Mouse (Mus musculus) hindbrain, embryonic 13.5 days (tissue): ENCODE results near the gene Rbm33. TPM values are rescaled to one million over a fixed set of nuclear protein-coding genes. Genes with fewer than 3 reads are reported as not detected.

Source experiments
- ATAC-seq: fragments of 200-750 bp; cut with Nextera tagmentation; 2 replicates; pipeline ENCODE4 v1.8.0; 2017; ENCODE audit warnings: moderate TSS enrichment; ENCODE audit not compliant: low FRiP score
- H3K27ac ChIP-seq: fragments of 300-500 bp; sonication (generic); 2 replicates; pipeline ENCODE4 v1.5.1; 2015; ENCODE audit warnings: inconsistent platforms, mild to moderate bottlenecking, moderate library complexity
- H3K27me3 ChIP-seq: fragments of 300-500 bp; sonication (generic); 2 replicates; pipeline ENCODE4 v1.6.1; 2015; ENCODE audit warnings: mild to moderate bottlenecking, inconsistent platforms
- H3K36me3 ChIP-seq: fragments of 300-500 bp; sonication (generic); 2 replicates; pipeline ENCODE4 v1.6.1; 2015; ENCODE audit warnings: mild to moderate bottlenecking, inconsistent platforms
- H3K4me1 ChIP-seq: fragments of 300-500 bp; sonication (generic); replicated peaks from 2 replicates; pipeline ENCODE4 v1.6.1; 2015; ENCODE audit warnings: inconsistent platforms
- H3K4me2 ChIP-seq: fragments of 300-500 bp; sonication (generic); 2 replicates; pipeline ENCODE4 v1.6.1; 2015; ENCODE audit warnings: inconsistent platforms, mild to moderate bottlenecking, moderate library complexity
- H3K4me3 ChIP-seq: fragments of 300-500 bp; sonication (generic); 2 replicates; pipeline ENCODE4 v1.5.1; 2015; ENCODE audit warnings: mild to moderate bottlenecking, inconsistent platforms
- H3K9ac ChIP-seq: fragments of 300-500 bp; sonication (generic); 2 replicates; pipeline ENCODE4 v1.6.1; 2015; ENCODE audit warnings: mild to moderate bottlenecking, inconsistent platforms
- H3K9me3 ChIP-seq: fragments of 300-500 bp; sonication (generic); 2 replicates; pipeline ENCODE4 v1.6.1; 2016; ENCODE audit warnings: inconsistent platforms
- WGBS: fragments of 180-500 bp; shearing (Covaris S2); methylation state at CpG from one replicate; pipeline ENCODE4 v1.1.7; 2015; 5-methylcytosine and 5-hydroxymethylcytosine counted together
- polyA plus RNA-seq: library from polyadenylated mRNA; unstranded; fragments of >200 nt; fragmentation: Nextera tagmentation; extraction: Ambion mirVana; gene quantifications from 2 replicates; pipeline ENCODE4 v1.2.1, GENCODE M21; 2015

Rbm33 gene
- polyA plus RNA-seq, 1 experiment from 2014 or later: 18.1 TPM

- ATAC-seq: no peak
- 93% methylated on average over 2 of the region's 2 CpGs for WGBS
- Histone ChIP-seq H3K36me3 (peaks cover 52% of the 10 kb centered on the region), H3K4me2 (no peak overlapping the region), H3K9ac (no peak overlapping the region), H3K4me1 (0 out of 2 replicates have a peak, but pooled peaks cover 2% of the 10 kb centered on the region), H3K27me3 (no peaks in the 10 kb centered on the region), H3K9me3 (no peaks in the 10 kb centered on the region), H3K27ac (no peak overlapping the region), H3K4me3 (no peak overlapping the region)
Measured at GRCm38 (mm10) chr5:28333731-28334130, 16.8 kb downstream of the Rbm33 start.

- Histone ChIP-seq H3K9ac (no peak overlapping the region), H3K4me2 (no peak overlapping the region), H3K27ac (no peak overlapping the region), H3K9me3 (no peaks in the 10 kb centered on the region), H3K27me3 (no peaks in the 10 kb centered on the region), H3K36me3 (peaks cover 49% of the 10 kb centered on the region), H3K4me3 (no peak overlapping the region), H3K4me1 (no peaks in the 10 kb centered on the region)
- ATAC-seq: no peak
Measured at GRCm38 (mm10) chr5:28351857-28352513, 35.1 kb downstream of the Rbm33 start.

- H3K4me1 ChIP-seq: no peaks in the 10 kb centered on the region
- peaks cover 61% of the 10 kb centered on the region for H3K36me3 ChIP-seq
- no peak overlapping the region for H3K4me3 ChIP-seq
- H3K27me3 ChIP-seq: no peaks in the 10 kb centered on the region
- no peak for ATAC-seq
- no peak overlapping the region for H3K27ac ChIP-seq
- no peak overlapping the region for H3K4me2 ChIP-seq
- no peaks in the 10 kb centered on the region for H3K9me3 ChIP-seq
- no peak overlapping the region for H3K9ac ChIP-seq
Measured at GRCm38 (mm10) chr5:28355614-28356013, 38.7 kb downstream of the Rbm33 start.

GRCm38 (mm10) chr5:28360745-28361144 lies 43.8 kb downstream of the Rbm33 start:
- H3K27me3 ChIP-seq: no peaks in the 10 kb centered on the region
- H3K4me3 ChIP-seq: no peak overlapping the region
- WGBS: 84% methylated on average over 2 of the region's 2 CpGs
- no peak for ATAC-seq
- H3K4me2 ChIP-seq: no peak overlapping the region
- H3K36me3 ChIP-seq: peaks cover 78% of the 10 kb centered on the region
- H3K9me3 ChIP-seq: no peaks in the 10 kb centered on the region
- no peaks in the 10 kb centered on the region for H3K4me1 ChIP-seq
- no peak overlapping the region for H3K9ac ChIP-seq
- no peak overlapping the region for H3K27ac ChIP-seq

GRCm38 (mm10) chr5:28368056-28368455 lies 51.1 kb downstream of the Rbm33 start:
- H3K27ac ChIP-seq: peak overlapping the region; percentile 8
- no peak overlapping the region for H3K9ac ChIP-seq
- 56% methylated on average over 2 of the region's 2 CpGs for WGBS
- H3K36me3 ChIP-seq: peaks cover 45% of the 10 kb centered on the region
- H3K4me2 ChIP-seq: no peak overlapping the region
- H3K9me3 ChIP-seq: no peaks in the 10 kb centered on the region
- ATAC-seq: peak; percentile 68; the same call in 1 of the 2 replicates
- H3K27me3 ChIP-seq: no peaks in the 10 kb centered on the region
- H3K4me3 ChIP-seq: no peak overlapping the region
- H3K4me1 ChIP-seq: no peaks in the 10 kb centered on the region

GRCm38 (mm10) chr5:28370836-28371235 lies 53.9 kb downstream of the Rbm33 start:
- Histone ChIP-seq H3K27me3 (no peaks in the 10 kb centered on the region), H3K9ac (no peak overlapping the region), H3K4me1 (peaks cover 13% of the 10 kb centered on the region), H3K36me3 (peaks cover 18% of the 10 kb centered on the region), H3K27ac (no peak overlapping the region), H3K4me2 (no peak overlapping the region), H3K4me3 (no peak overlapping the region), H3K9me3 (no peaks in the 10 kb centered on the region)
- ATAC-seq: no peak

- no peaks in the 10 kb centered on the region for H3K27me3 ChIP-seq
- H3K9me3 ChIP-seq: no peaks in the 10 kb centered on the region
- no peak overlapping the region for H3K27ac ChIP-seq
- H3K4me2 ChIP-seq: no peak overlapping the region
- H3K36me3 ChIP-seq: peaks cover 10% of the 10 kb centered on the region
- H3K4me3 ChIP-seq: no peak overlapping the region
- peaks cover 13% of the 10 kb centered on the region for H3K4me1 ChIP-seq
- ATAC-seq: no peak
- 91% methylated on average over 1 of the region's 1 CpGs for WGBS
- H3K9ac ChIP-seq: no peak overlapping the region
Measured at GRCm38 (mm10) chr5:28372172-28372664, 55.3 kb downstream of the Rbm33 start.

- H3K9ac ChIP-seq: no peak overlapping the region
- peak; percentile 72 for ATAC-seq
- H3K36me3 ChIP-seq: peaks cover 9% of the 10 kb centered on the region
- H3K27ac ChIP-seq: peak overlapping the region; percentile 62
- no peak overlapping the region for H3K4me2 ChIP-seq
- H3K4me3 ChIP-seq: no peak overlapping the region
- 63% methylated on average over 2 of the region's 2 CpGs for WGBS
- peaks cover 13% of the 10 kb centered on the region for H3K4me1 ChIP-seq
- no peaks in the 10 kb centered on the region for H3K27me3 ChIP-seq
- no peaks in the 10 kb centered on the region for H3K9me3 ChIP-seq
Measured at GRCm38 (mm10) chr5:28373498-28374427, 56.8 kb downstream of the Rbm33 start.

GRCm38 (mm10) chr5:28377299-28377698 lies 60.4 kb downstream of the Rbm33 start:
- no peak for ATAC-seq
- Histone ChIP-seq H3K27me3 (no peaks in the 10 kb centered on the region), H3K27ac (no peak overlapping the region), H3K36me3 (peaks cover 17% of the 10 kb centered on the region), H3K9me3 (no peaks in the 10 kb centered on the region), H3K9ac (no peak overlapping the region), H3K4me2 (no peak overlapping the region), H3K4me1 (peaks cover 13% of the 10 kb centered on the region), H3K4me3 (no peak overlapping the region)

- Histone ChIP-seq H3K9ac (no peak overlapping the region), H3K4me2 (no peak overlapping the region), H3K9me3 (no peaks in the 10 kb centered on the region), H3K27me3 (no peaks in the 10 kb centered on the region), H3K4me1 (no peaks in the 10 kb centered on the region), H3K4me3 (no peak overlapping the region), H3K36me3 (peaks cover 31% of the 10 kb centered on the region), H3K27ac (no peak overlapping the region)
- WGBS: 94% methylated on average over 1 of the region's 1 CpGs
- ATAC-seq: no peak
Measured at GRCm38 (mm10) chr5:28382289-28382688, 65.4 kb downstream of the Rbm33 start.

GRCm38 (mm10) chr5:28386783-28387182 lies 69.9 kb downstream of the Rbm33 start:
- Histone ChIP-seq H3K4me3 (no peak overlapping the region), H3K27ac (no peak overlapping the region), H3K27me3 (no peaks in the 10 kb centered on the region), H3K9me3 (no peaks in the 10 kb centered on the region), H3K36me3 (peaks cover 51% of the 10 kb centered on the region), H3K9ac (no peak overlapping the region), H3K4me2 (no peak overlapping the region), H3K4me1 (no peaks in the 10 kb centered on the region)
- WGBS: 92% methylated on average over 3 of the region's 3 CpGs
- no peak for ATAC-seq

- 85% methylated on average over 9 of the region's 9 CpGs for WGBS
- peaks cover 54% of the 10 kb centered on the region for H3K36me3 ChIP-seq
- H3K4me2 ChIP-seq: no peak overlapping the region
- no peak overlapping the region; the same call in 1 of the 2 replicates for H3K9ac ChIP-seq
- no peaks in the 10 kb centered on the region for H3K4me1 ChIP-seq
- H3K27ac ChIP-seq: peak overlapping the region; percentile 69; the same call in 1 of the 2 replicates
- no peak overlapping the region for H3K4me3 ChIP-seq
- no peaks in the 10 kb centered on the region for H3K27me3 ChIP-seq
- no peaks in the 10 kb centered on the region for H3K9me3 ChIP-seq
- peak; percentile 21; the same call in 1 of the 2 replicates for ATAC-seq
Measured at GRCm38 (mm10) chr5:28387531-28388179, 70.7 kb downstream of the Rbm33 start.
